Mouse (Mus musculus) adrenal gland, postnatal 14 days (tissue): ENCODE results near the gene Faap20. TPM values are rescaled to one million over a fixed set of nuclear protein-coding genes. Genes with fewer than 3 reads are reported as not detected.
"Not testable (repeated sequence)": the region's sequence is repeated elsewhere in the genome, so short reads cannot be mapped to it uniquely, and the experiment has no call there.

Experiments used
- DNase-seq: peaks from one replicate; pipeline ENCODE4 v3.0.0; 2021; ENCODE audit warnings: mixed read lengths
- total RNA-seq: library from RNA; stranded (reverse); gene quantifications from 2 replicates; pipeline ENCODE4 v1.2.3, GENCODE M21; 2021

Faap20 gene
- total RNA-seq, 1 experiment from 2014 or later: 39.4 TPM

- no peak for DNase-seq
These were observed 3.7 kb upstream of the Faap20 start for GRCm38 (mm10) chr4:155245770-155246492.

GRCm38 (mm10) chr4:155246691-155247105 lies 2.9 kb upstream of the Faap20 start:
- DNase-seq: no peak

DNA sequence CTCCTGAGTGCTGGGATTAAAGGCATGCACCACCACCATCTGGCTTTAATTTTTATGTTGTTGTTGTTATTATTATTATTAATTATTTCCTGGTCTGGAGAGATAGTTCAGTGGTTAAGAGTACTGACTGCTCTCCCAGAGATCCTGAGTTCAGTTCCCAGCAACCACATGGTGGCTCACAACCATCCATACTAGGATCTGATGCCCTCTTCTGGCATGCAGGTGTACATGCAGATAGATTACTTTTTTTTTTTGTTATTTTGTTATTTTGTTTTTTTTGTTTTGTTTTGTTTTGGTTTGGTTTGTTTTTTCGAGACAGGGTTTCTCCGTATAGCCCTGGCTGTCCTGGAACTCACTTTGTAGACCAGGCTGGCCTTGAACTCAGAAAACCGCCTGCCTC lies 1.5 kb upstream of the Faap20 start:
- DNase-seq: not testable (repeated sequence)

DNA sequence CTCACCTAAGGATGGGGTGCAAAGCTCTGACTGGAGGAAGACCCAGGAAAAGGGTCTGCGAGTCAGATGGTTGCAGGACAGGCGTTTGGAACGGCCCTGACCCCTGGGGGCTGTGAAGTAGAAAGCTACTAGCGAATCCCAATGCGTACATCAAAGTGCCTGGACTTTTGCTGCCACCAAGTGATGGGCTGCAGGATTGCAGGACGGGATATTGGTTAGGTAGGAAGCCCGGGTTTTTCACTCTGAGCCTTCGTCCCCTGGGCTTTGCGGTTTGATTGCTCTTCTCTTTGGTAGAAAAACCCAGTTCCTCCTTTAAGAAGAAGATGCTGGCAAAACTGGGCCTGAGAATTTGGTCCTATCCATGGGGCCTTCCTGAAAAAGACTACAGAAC lies 350 bp upstream of the Faap20 start:
- DNase-seq: peak; percentile 94

- DNase-seq: peak; percentile 57
These were observed 937 bp downstream of the Faap20 start for GRCm38 (mm10) chr4:155250361-155251117.

DNA sequence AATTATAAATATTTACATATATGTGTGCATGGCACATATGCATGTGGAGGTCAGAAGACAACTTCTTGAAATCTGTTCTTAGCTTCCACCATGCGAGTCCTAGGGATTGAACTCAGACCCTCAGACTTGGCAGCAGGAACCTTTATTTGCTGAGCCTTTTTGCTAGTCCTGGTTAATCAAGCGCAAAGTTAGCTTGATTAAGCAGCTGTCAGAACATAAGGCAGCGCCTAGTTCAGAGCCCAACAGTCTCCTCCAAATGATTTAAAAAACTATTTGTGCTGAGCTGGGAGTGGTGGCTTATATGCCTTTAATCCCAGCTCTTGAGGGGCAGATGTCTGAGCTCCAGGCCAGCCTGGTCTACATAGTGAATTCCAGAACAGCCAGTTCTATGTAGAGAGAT lies 1.5 kb downstream of the Faap20 start:
- no peak for DNase-seq

DNA sequence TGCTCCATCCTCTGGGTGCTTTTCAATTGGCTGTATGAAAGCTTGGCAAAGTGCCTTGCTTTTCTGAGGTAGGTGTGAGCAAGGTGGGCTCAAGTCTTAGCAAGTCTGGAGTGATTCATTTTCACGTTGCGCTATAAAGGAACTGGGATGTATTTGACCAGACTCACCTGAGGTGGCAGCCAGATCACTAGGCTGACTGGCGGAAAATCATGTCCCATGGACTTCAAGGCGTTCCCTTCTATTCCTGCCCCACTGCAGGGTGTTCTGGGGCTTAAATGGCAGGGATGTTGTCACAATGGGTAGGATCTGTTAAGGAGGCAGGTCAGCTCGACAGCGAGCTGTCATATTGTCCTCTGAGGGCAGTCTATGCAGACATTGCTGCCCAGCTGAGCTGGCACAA lies 2.7 kb downstream of the Faap20 start:
- no peak for DNase-seq

GRCm38 (mm10) chr4:155264521-155265321 lies 15.1 kb downstream of the Faap20 start:
- no peak for DNase-seq

- DNase-seq: no peak
These were observed 17.5 kb downstream of the Faap20 start for GRCm38 (mm10) chr4:155267047-155267543.

DNA sequence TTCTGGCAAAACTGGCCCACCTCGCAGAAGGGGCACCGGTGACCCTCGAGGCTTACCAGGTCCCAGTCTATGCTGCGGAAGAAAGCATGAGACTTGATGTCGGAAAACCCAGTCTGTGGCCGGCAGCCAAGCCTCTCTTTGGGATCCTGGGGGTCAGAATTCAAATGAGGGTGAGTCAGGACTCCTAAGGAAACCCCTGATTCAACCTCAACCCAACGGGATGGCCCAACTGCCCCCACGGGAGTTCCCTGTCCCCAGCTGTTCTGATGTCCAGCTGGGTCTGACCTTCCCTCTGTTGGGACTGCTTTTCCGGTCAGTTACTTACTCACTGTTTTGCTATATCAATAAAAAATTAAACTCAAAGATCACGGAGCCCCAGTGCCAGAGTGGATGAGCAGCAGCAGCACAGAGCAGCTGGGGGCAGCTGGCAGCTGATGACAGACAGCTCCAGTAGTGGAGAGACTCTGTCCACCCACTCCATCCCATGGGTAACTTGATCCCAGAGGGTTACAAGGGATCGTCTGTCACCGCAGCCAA lies 18.1 kb downstream of the Faap20 start:
- DNase-seq: peak; percentile 20

GRCm38 (mm10) chr4:155268382-155268781 lies 18.8 kb downstream of the Faap20 start:
- peak; percentile 88 for DNase-seq

DNA sequence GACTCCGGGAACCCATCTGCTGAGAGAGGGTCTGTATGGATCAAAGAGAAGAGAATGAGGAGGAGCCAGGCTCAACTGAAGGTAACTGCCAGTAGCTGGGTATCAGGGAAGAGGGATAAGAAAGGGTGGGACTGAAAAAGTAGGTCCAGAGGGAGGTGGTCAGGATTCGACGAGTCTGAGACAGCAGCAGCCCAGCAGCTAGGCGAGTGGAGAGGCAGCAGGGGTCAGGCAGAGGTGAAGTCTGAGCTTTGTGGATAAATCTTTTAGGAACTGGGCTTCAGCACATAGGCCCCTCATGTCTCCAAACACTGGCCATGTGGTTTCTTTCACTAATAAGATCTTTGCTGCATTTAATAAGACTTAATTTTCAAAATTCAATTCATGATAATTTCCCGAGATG lies 24.8 kb downstream of the Faap20 start:
- no peak for DNase-seq

- DNase-seq: no peak
These were observed 25.2 kb downstream of the Faap20 start for GRCm38 (mm10) chr4:155274851-155275250.

DNA sequence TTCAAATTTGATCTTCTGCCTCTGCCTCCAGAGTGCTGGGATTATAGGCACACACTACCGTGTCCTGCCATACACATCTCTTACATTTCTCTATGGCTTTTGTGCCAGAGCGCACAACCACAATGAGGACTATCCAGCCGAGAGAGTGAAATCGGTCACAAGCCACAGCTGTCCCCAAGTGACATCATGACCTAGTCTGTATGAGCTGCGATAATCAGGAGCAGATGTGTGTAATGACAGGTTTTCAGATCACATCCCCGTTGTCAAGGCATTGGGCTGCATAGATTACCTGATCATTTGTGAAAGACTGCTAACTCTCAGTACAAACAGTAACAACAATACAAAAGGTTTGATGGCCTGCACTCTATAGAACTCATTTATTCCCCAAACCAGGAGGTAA lies 28.4 kb downstream of the Faap20 start:
- no peak for DNase-seq

- DNase-seq: no peak
These were observed 29.5 kb downstream of the Faap20 start for GRCm38 (mm10) chr4:155279054-155279453.

DNA sequence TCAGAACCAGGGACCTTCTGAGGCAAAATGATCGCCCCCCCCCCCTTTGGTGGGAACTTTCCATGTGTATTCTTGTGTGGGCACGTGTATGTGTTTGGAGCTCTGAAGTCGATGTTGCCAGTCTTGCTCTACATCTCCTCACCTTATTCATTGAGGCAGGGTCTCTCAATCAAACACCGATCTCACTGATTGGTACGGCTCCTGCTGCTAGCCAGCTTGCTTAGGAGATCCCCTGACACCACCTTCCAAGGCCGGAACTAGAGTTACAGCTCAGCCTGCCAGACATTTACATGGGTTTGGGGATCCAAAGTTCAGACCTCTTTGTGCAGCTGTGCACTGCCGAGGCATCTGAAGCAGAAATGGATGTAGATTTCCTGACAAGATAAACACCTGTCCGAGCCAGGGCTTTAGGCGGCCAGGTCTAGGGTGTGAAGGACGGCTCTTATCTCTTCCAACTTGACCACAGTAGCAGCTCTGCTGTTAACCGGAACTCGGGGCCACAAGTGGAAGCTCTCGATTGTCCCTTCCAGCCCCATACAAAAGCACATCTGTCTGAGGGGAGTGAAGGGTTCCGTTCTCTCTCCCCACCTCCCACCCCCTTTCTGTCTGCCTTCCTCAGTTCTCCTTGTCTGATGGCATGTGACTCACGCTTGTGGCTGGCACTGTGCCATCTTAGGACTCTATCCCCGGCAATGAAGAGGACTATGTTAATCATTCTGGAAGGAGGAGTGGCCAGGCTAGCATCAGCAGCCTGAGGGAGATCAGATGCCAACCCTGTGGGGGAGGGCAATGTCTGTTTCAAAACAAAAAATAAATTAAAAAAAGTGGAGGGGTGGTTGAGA lies 30.5 kb downstream of the Faap20 start:
- peak; percentile 69 for DNase-seq

DNA sequence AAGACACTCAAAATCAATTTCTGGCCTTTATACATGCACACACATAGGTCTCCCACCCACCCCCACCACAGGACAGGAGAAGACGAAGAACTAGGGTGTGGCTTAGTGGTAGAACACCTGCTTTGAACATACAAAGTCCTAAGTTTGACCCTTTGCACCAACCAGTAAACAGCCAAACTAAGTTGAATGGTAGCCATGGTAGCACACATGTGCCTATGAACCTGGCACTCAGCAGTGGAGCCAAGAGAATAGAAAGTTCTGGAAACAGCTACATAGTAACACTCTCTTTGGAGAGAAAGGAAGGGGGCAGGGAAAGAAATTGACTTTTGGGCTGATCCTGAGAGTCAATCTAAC lies 31.1 kb downstream of the Faap20 start:
- no peak for DNase-seq

DNA sequence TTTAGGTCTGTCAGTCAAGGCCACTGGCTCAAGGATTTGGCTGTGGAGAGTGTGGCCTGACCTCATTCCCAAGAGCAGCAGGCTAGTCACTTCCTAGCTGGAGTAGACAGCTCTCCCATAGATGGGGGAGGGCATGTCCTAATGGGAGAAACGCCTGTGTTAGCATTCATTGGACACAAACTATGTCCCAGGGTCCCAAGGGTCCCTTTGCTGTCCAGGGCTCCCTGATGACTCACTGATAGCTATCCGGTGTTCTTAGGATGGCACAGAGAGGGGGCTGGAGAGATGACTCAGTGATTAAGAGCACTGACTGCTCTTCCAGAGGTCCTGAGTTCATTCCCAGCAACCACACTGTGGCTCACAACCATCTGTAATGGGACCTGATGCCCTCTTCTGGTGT lies 31.6 kb downstream of the Faap20 start:
- DNase-seq: peak; percentile 32

GRCm38 (mm10) chr4:155281652-155282051 lies 32.0 kb downstream of the Faap20 start:
- peak; percentile 23 for DNase-seq

DNA sequence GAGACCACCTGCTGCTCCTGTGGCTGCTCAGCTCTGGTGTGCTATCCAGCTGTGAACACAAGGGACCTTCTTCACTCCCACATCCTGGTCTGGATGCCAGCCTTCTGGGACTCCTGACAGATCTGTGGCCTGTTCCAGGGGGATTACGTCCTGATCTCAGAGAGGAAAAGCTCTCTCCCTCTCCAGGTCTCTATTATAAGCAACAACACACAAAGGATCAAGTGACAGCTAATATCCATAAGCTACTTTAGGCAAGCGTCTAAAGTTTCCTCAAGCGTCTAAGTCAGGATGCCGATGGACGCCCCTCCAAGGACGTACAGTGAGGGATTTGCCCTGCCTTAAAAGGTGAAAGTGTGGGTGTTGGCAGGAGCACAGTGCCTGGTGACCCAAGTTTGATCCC lies 32.6 kb downstream of the Faap20 start:
- no peak for DNase-seq

DNA sequence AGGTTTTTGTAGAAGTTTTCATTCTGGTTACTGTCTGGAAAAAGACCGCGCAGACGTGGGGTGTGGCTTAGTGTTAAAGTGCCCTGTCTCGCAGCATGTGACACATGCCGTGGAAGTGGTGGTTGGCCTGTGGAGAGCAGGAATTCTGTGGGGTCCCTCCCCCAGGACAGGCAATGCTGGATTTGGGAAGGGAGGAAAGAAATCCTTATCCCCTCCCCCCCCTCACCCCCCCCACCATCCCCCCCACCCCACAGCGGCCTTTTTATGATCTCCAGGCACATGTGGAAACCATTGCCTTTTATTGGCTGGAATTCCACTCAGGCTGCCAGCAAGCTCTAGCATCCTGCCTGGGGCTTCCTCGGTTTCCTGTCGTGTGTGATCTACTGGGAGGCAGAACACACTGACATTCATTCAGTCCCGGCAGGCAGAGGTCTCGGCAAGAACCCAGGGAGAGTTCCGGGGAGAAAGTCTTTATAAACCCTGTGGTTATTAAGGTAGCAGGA lies 33.5 kb downstream of the Faap20 start:
- peak; percentile 42 for DNase-seq
